10 mouse cellular contexts compared by ENCODE assay signal in the genomic region with DNA sequence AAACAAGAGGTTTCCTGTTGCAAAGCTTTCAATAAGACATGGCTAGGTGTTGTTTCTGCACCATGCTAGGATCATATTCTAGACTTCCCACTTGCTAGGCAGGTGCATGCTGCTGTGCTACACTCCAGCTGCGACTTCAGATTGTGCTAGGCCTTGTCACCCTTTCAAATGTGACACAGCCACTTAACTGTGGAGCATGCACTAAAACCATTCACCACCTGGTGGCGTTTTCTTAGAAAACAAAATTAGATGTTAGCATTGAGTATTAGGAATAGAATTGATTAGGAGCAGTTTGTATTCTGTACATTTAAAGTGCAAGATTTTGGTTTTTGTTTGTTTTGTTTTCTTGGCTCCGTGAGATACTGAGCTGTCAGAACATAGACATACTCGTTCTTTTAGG. TPM values are rescaled to one million over a fixed set of nuclear protein-coding genes. Genes with fewer than 3 reads are reported as not detected.
DNase-seq lines count a peak whose midpoint lies in the region; ATAC-seq lines count a peak whose summit lies in the region.
"Had no signal": no experiment of that assay in that cellular context is flagged by ENCODE, and none has a peak within 500 bp of the region (broad histone marks: within the 10 kb centered on the region; RNA-seq: fewer than 3 reads in every experiment).

No protein-coding gene starts in this region.

- intact Hi-C loops in left cerebral cortex, postnatal 4 days (cut with DNase I): no loop called here

- peak; percentile 30 for DNase-seq in gastrocnemius, adult 18-20 months (ENCODE audit: low spot score)
- DNase-seq in gastrocnemius, postnatal 4 days (ENCODE audit: low spot score in 2 of 2): no peak
- DNase-seq in left cerebral cortex, postnatal 4 days: peak; percentile 13
- DNase-seq in left cerebral cortex, adult 18-20 months (ENCODE audit: low spot score in 2 of 2): no peak
- DNase-seq in NIH3T3 (ENCODE audit: low read depth): peak; percentile 33
- DNase-seq in adrenal gland, postnatal 25 days: no peak
- DNase-seq: cerebellum, adult 9-11 months had no signal

- 0 out of 2 replicates have a peak, but pooled peaks have one; percentile 33 for ATAC-seq in megakaryocyte-erythroid progenitor cell, adult 5-6 weeks (replicated peaks; ENCODE audit: low FRiP score, low TSS enrichment, poor library complexity, severe bottlenecking)
- no peak for ATAC-seq in frontal cortex, adult (ENCODE audit: low TSS enrichment)
- ATAC-seq: hindbrain, embryonic 16.5 days had no signal

RNA-seq across cellular contexts. Expression of a gene that starts 32.6 kb away (rescaled TPM):
- total RNA-seq in gastrocnemius, adult 18-20 months (2021): 10 to 100 TPM; 22.1 to 26.1 TPM
- 10 to 100 TPM; 76.3 to 80.7 TPM for total RNA-seq in gastrocnemius, postnatal 4 days (2021)
- 10 to 100 TPM; 51.3 to 54.4 TPM for total RNA-seq in left cerebral cortex, postnatal 4 days (2021)
- total RNA-seq in left cerebral cortex, adult 18-20 months (2021): 10 to 100 TPM; 39.2 to 39.9 TPM
- total RNA-seq in megakaryocyte-erythroid progenitor cell, adult 5-6 weeks (2014; fragmentation: Nextera tagmentation): 40.2 and 40.4 TPM in 2 replicates
- total RNA-seq in megakaryocyte-erythroid progenitor cell, adult 5-6 weeks (2017): 20.9 and 22.9 TPM in 2 replicates
- total RNA-seq in adrenal gland, postnatal 25 days (2021): 78.9 and 90.9 TPM in 2 replicates

RNA-seq across cellular contexts. Expression of a gene that starts 50.3 kb away (rescaled TPM):
- 1 to 10 TPM; 6.8 to 7.2 TPM for total RNA-seq in gastrocnemius, adult 18-20 months (2021)
- 10 to 100 TPM; 18.0 to 20.1 TPM for total RNA-seq in gastrocnemius, postnatal 4 days (2021)
- 10 to 100 TPM; 28.4 to 29.0 TPM for total RNA-seq in left cerebral cortex, postnatal 4 days (2021)
- total RNA-seq in left cerebral cortex, adult 18-20 months (2021): 10 to 100 TPM; 19.5 to 24.2 TPM
- 89.1 and 94.6 TPM in 2 replicates for total RNA-seq in megakaryocyte-erythroid progenitor cell, adult 5-6 weeks (2014; fragmentation: Nextera tagmentation)
- total RNA-seq in megakaryocyte-erythroid progenitor cell, adult 5-6 weeks (2017): 115 and 151 TPM in 2 replicates
- 23.6 and 25.7 TPM in 2 replicates for total RNA-seq in adrenal gland, postnatal 25 days (2021)

Comparison
In these comparisons a context has a peak if more than half of its experiments do, and no peak if none do; other contexts are left out.
1. DNase-seq: peak in gastrocnemius, adult 18-20 months (single experiment), left cerebral cortex, postnatal 4 days (single experiment) and NIH3T3 (single experiment); none in gastrocnemius, postnatal 4 days (0 of 2), left cerebral cortex, adult 18-20 months (0 of 2) and adrenal gland, postnatal 25 days (single experiment).